Mouse (Mus musculus) erythroblast, adult 5-6 weeks (primary cell): ENCODE measurements around the gene Znhit2. TPM values are rescaled to one million over a fixed set of nuclear protein-coding genes. Genes with fewer than 3 reads are reported as not detected.

Experiments used
- total RNA-seq, 2 experiments: library from RNA; stranded (forward) in 1 of 2; stranded (reverse) in 1 of 2; fragments of 150-400 nt in 1 of 2; fragments of 200-764, 138-1000 nt in 1 of 2; gene quantifications; 2 replicates each; pipeline versions ENCODE4 v1.2.3 to v1.2.4; 2015 to 2017; ENCODE audit warnings: low replicate concordance in 2 of 2

The Znhit2 gene
- total RNA-seq, 2 experiments from 2014 or later = 2.7 to 6.3 TPM

Other genes starting within 250 kb of the Znhit2 start
- gene Frmd8, start 185.9 kb upstream of the Znhit2 start, total RNA-seq (2015; ENCODE audit: low replicate concordance) = 5.4 and 6.0 TPM in 2 replicates
- gene Frmd8, start 185.9 kb upstream of the Znhit2 start, total RNA-seq (2017; ENCODE audit: low replicate concordance) = 4.2 and 6.8 TPM in 2 replicates
- gene Slc25a45, start 183.4 kb upstream of the Znhit2 start, total RNA-seq (2015; ENCODE audit: low replicate concordance) = 14.0 and 14.6 TPM in 2 replicates
- 10.0 and 11.3 TPM in 2 replicates for gene Slc25a45, start 183.4 kb upstream of the Znhit2 start, total RNA-seq (2017; ENCODE audit: low replicate concordance)
- 0.38 and 1.0 TPM in 2 replicates for gene Tigd3, start 167.0 kb upstream of the Znhit2 start, total RNA-seq (2015; ENCODE audit: low replicate concordance)
- gene Tigd3, start 167.0 kb upstream of the Znhit2 start, total RNA-seq (2017; ENCODE audit: low replicate concordance) = 3.1 and 6.1 TPM in 2 replicates
- gene Dpf2, start 148.2 kb upstream of the Znhit2 start, total RNA-seq (2015; ENCODE audit: low replicate concordance) = 19.4 and 34.3 TPM in 2 replicates
- gene Dpf2, start 148.2 kb upstream of the Znhit2 start, total RNA-seq (2017; ENCODE audit: low replicate concordance) = 58.8 and 71.4 TPM in 2 replicates
- 0.38 and 0.42 TPM in 2 replicates for gene Cdc42ep2, start 136.4 kb upstream of the Znhit2 start, total RNA-seq (2015; ENCODE audit: low replicate concordance)
- 0.42 TPM in 1 of 2 replicates, not detected in the other for gene Cdc42ep2, start 136.4 kb upstream of the Znhit2 start, total RNA-seq (2017; ENCODE audit: low replicate concordance)
- gene Pola2, start 97.0 kb upstream of the Znhit2 start, total RNA-seq (2015; ENCODE audit: low replicate concordance) = 24.5 and 44.0 TPM in 2 replicates
- 30.8 and 38.7 TPM in 2 replicates for gene Pola2, start 97.0 kb upstream of the Znhit2 start, total RNA-seq (2017; ENCODE audit: low replicate concordance)
- gene Slc22a20, start 75.0 kb upstream of the Znhit2 start, total RNA-seq (2015; ENCODE audit: low replicate concordance) = not detected in 2 replicates
- not detected in 2 replicates for gene Slc22a20, start 75.0 kb upstream of the Znhit2 start, total RNA-seq (2017; ENCODE audit: low replicate concordance)
- gene Capn1, start 45.3 kb upstream of the Znhit2 start, total RNA-seq (2015; ENCODE audit: low replicate concordance) = 18.1 and 23.8 TPM in 2 replicates
- gene Capn1, start 45.3 kb upstream of the Znhit2 start, total RNA-seq (2017; ENCODE audit: low replicate concordance) = 34.8 and 43.7 TPM in 2 replicates
- 35.5 and 43.0 TPM in 2 replicates for gene Syvn1, start 14.6 kb upstream of the Znhit2 start, total RNA-seq (2015; ENCODE audit: low replicate concordance)
- 9.9 and 16.0 TPM in 2 replicates for gene Syvn1, start 14.6 kb upstream of the Znhit2 start, total RNA-seq (2017; ENCODE audit: low replicate concordance)
- gene Mrpl49, start 3.4 kb upstream of the Znhit2 start, total RNA-seq (2015; ENCODE audit: low replicate concordance) = 10.0 and 15.3 TPM in 2 replicates
- gene Mrpl49, start 3.4 kb upstream of the Znhit2 start, total RNA-seq (2017; ENCODE audit: low replicate concordance) = 8.1 and 10.2 TPM in 2 replicates
- gene Fau, start 3.3 kb upstream of the Znhit2 start, total RNA-seq (2015; ENCODE audit: low replicate concordance) = 503 and 517 TPM in 2 replicates
- gene Fau, start 3.3 kb upstream of the Znhit2 start, total RNA-seq (2017; ENCODE audit: low replicate concordance) = 317 and 511 TPM in 2 replicates
- 1.2 and 2.3 TPM in 2 replicates for gene Tm7sf2, start 7.2 kb downstream of the Znhit2 start, total RNA-seq (2015; ENCODE audit: low replicate concordance)
- gene Tm7sf2, start 7.2 kb downstream of the Znhit2 start, total RNA-seq (2017; ENCODE audit: low replicate concordance) = 0.98 and 4.2 TPM in 2 replicates
- gene Vps51, start 16.0 kb downstream of the Znhit2 start, total RNA-seq (2015; ENCODE audit: low replicate concordance) = 16.3 and 21.3 TPM in 2 replicates
- gene Vps51, start 16.0 kb downstream of the Znhit2 start, total RNA-seq (2017; ENCODE audit: low replicate concordance) = 12.3 and 13.4 TPM in 2 replicates
- not detected in 2 replicates for gene Tmem262, start 18.8 kb downstream of the Znhit2 start, total RNA-seq (2015; ENCODE audit: low replicate concordance)
- gene Tmem262, start 18.8 kb downstream of the Znhit2 start, total RNA-seq (2017; ENCODE audit: low replicate concordance) = not detected in 2 replicates
- not detected in 2 replicates for gene Gm28374, start 21.1 kb downstream of the Znhit2 start, total RNA-seq (2015; ENCODE audit: low replicate concordance)
- gene Gm28374, start 21.1 kb downstream of the Znhit2 start, total RNA-seq (2017; ENCODE audit: low replicate concordance) = not detected in 2 replicates
- gene Zfpl1, start 23.8 kb downstream of the Znhit2 start, total RNA-seq (2015; ENCODE audit: low replicate concordance) = 0.77 and 3.8 TPM in 2 replicates
- 5.0 and 7.8 TPM in 2 replicates for gene Zfpl1, start 23.8 kb downstream of the Znhit2 start, total RNA-seq (2017; ENCODE audit: low replicate concordance)
- gene Cdca5, start 23.8 kb downstream of the Znhit2 start, total RNA-seq (2015; ENCODE audit: low replicate concordance) = 10.2 and 21.3 TPM in 2 replicates
- gene Cdca5, start 23.8 kb downstream of the Znhit2 start, total RNA-seq (2017; ENCODE audit: low replicate concordance) = 8.1 and 11.6 TPM in 2 replicates
- not detected in 2 replicates for gene AC131692.1, start 33.2 kb downstream of the Znhit2 start, total RNA-seq (2015; ENCODE audit: low replicate concordance)
- gene AC131692.1, start 33.2 kb downstream of the Znhit2 start, total RNA-seq (2017; ENCODE audit: low replicate concordance) = 2.6 and 3.2 TPM in 2 replicates
- 0.58 and 1.0 TPM in 2 replicates for gene Naaladl1, start 44.6 kb downstream of the Znhit2 start, total RNA-seq (2015; ENCODE audit: low replicate concordance)
- gene Naaladl1, start 44.6 kb downstream of the Znhit2 start, total RNA-seq (2017; ENCODE audit: low replicate concordance) = 0.26 TPM in 1 of 2 replicates, not detected in the other
- 6.3 and 10.2 TPM in 2 replicates for gene Sac3d1, start 57.5 kb downstream of the Znhit2 start, total RNA-seq (2015; ENCODE audit: low replicate concordance)
- 3.7 and 6.1 TPM in 2 replicates for gene Sac3d1, start 57.5 kb downstream of the Znhit2 start, total RNA-seq (2017; ENCODE audit: low replicate concordance)
- 115 and 175 TPM in 2 replicates for gene Snx15, start 67.1 kb downstream of the Znhit2 start, total RNA-seq (2015; ENCODE audit: low replicate concordance)
- gene Snx15, start 67.1 kb downstream of the Znhit2 start, total RNA-seq (2017; ENCODE audit: low replicate concordance) = 111 and 128 TPM in 2 replicates
- not detected in 2 replicates for gene Batf2, start 79.8 kb downstream of the Znhit2 start, total RNA-seq (2015; ENCODE audit: low replicate concordance)
- 2.4 TPM in 1 of 2 replicates, not detected in the other for gene Batf2, start 79.8 kb downstream of the Znhit2 start, total RNA-seq (2017; ENCODE audit: low replicate concordance)
- gene Arl2, start 80.4 kb downstream of the Znhit2 start, total RNA-seq (2015; ENCODE audit: low replicate concordance) = 3.7 and 11.9 TPM in 2 replicates
- 3.7 and 5.3 TPM in 2 replicates for gene Arl2, start 80.4 kb downstream of the Znhit2 start, total RNA-seq (2017; ENCODE audit: low replicate concordance)
- not detected in 2 replicates for gene Majin, start 123.2 kb downstream of the Znhit2 start, total RNA-seq (2015; ENCODE audit: low replicate concordance)
- not detected in 2 replicates for gene Majin, start 123.2 kb downstream of the Znhit2 start, total RNA-seq (2017; ENCODE audit: low replicate concordance)
- gene Gpha2, start 165.2 kb downstream of the Znhit2 start, total RNA-seq (2015; ENCODE audit: low replicate concordance) = not detected in 2 replicates
- gene Gpha2, start 165.2 kb downstream of the Znhit2 start, total RNA-seq (2017; ENCODE audit: low replicate concordance) = not detected in 2 replicates
- gene Ppp2r5b, start 174.7 kb downstream of the Znhit2 start, total RNA-seq (2015; ENCODE audit: low replicate concordance) = 45.5 and 51.0 TPM in 2 replicates
- gene Ppp2r5b, start 174.7 kb downstream of the Znhit2 start, total RNA-seq (2017; ENCODE audit: low replicate concordance) = 117 and 295 TPM in 2 replicates
- gene Atg2a, start 180.5 kb downstream of the Znhit2 start, total RNA-seq (2015; ENCODE audit: low replicate concordance) = 32.4 and 33.4 TPM in 2 replicates
- 32.2 and 39.0 TPM in 2 replicates for gene Atg2a, start 180.5 kb downstream of the Znhit2 start, total RNA-seq (2017; ENCODE audit: low replicate concordance)
- 12.7 and 13.2 TPM in 2 replicates for gene Ehd1, start 215.5 kb downstream of the Znhit2 start, total RNA-seq (2015; ENCODE audit: low replicate concordance)
- gene Ehd1, start 215.5 kb downstream of the Znhit2 start, total RNA-seq (2017; ENCODE audit: low replicate concordance) = 25.8 and 25.9 TPM in 2 replicates
- 0.21 TPM in 1 of 2 replicates, not detected in the other for gene Cdc42bpg, start 245.3 kb downstream of the Znhit2 start, total RNA-seq (2015; ENCODE audit: low replicate concordance)
- 0.17 and 0.70 TPM in 2 replicates for gene Cdc42bpg, start 245.3 kb downstream of the Znhit2 start, total RNA-seq (2017; ENCODE audit: low replicate concordance)